21 mouse cellular contexts compared by ENCODE assay signal in genomic region chr13:17146441-17146992, GRCm38 (mm10).
"Had no signal": no experiment of that assay in that cellular context is flagged by ENCODE, and none has a peak within 500 bp of the region (broad histone marks: within the 10 kb centered on the region; RNA-seq: fewer than 3 reads in every experiment).

No protein-coding gene starts in this region.

- H3K9me3 ChIP-seq: kidney, embryonic 15.5 days; limb, embryonic 10.5 days; limb, embryonic 13.5 days; liver, embryonic 13.5 days; lung, embryonic 15.5 days; midbrain, embryonic 10.5 days; midbrain, embryonic 13.5 days; stomach, embryonic 15.5 days had no signal

- H3K4me2 ChIP-seq: kidney, embryonic 15.5 days; limb, embryonic 13.5 days; liver, embryonic 13.5 days; lung, embryonic 15.5 days; midbrain, embryonic 13.5 days; stomach, embryonic 15.5 days had no signal

- ATAC-seq: midbrain, embryonic 13.5 days; midbrain, embryonic 16.5 days had no signal

- H3K27me3 ChIP-seq: kidney, embryonic 15.5 days; limb, embryonic 13.5 days; liver, embryonic 13.5 days; lung, embryonic 15.5 days; midbrain, embryonic 13.5 days; stomach, embryonic 15.5 days had no signal

- H3K4me3 ChIP-seq: kidney, embryonic 15.5 days; limb, embryonic 10.5 days; limb, embryonic 13.5 days; liver, embryonic 13.5 days; lung, embryonic 15.5 days; midbrain, embryonic 10.5 days; midbrain, embryonic 13.5 days; stomach, embryonic 15.5 days had no signal

- H3K36me3 ChIP-seq: kidney, embryonic 15.5 days; limb, embryonic 10.5 days; limb, embryonic 13.5 days; liver, embryonic 13.5 days; lung, embryonic 15.5 days; midbrain, embryonic 10.5 days; midbrain, embryonic 13.5 days; stomach, embryonic 15.5 days had no signal

- DNase-seq: kidney, adult 11 months; kidney, adult 8-10 months; kidney, postnatal 10 days; kidney, postnatal 4 days; layer of hippocampus, adult 9-11 months; liver, embryonic 13.5 days; lung, postnatal 14 days; right cerebral cortex, adult 18-20 months; right cerebral cortex, postnatal 14 days; right cerebral cortex, postnatal 4 days; spleen, adult 18-20 months; thymus, postnatal 25 days had no signal

- H3K9ac ChIP-seq: kidney, embryonic 15.5 days; limb, embryonic 13.5 days; liver, embryonic 13.5 days; lung, embryonic 15.5 days; midbrain, embryonic 13.5 days; stomach, embryonic 15.5 days had no signal

- H3K27ac ChIP-seq: kidney, embryonic 15.5 days; limb, embryonic 10.5 days; limb, embryonic 13.5 days; liver, embryonic 13.5 days; lung, embryonic 15.5 days; macrophage; midbrain, embryonic 10.5 days; midbrain, embryonic 13.5 days; stomach, embryonic 15.5 days had no signal

- H3K4me1 ChIP-seq: kidney, embryonic 15.5 days; limb, embryonic 10.5 days; limb, embryonic 13.5 days; liver, embryonic 13.5 days; midbrain, embryonic 10.5 days; midbrain, embryonic 13.5 days; stomach, embryonic 15.5 days had no signal
